Mouse (Mus musculus) limb, embryonic 15.5 days (tissue): ENCODE measurements around the gene Srgap3. TPM values are rescaled to one million over a fixed set of nuclear protein-coding genes. Genes with fewer than 3 reads are reported as not detected.

Experiments used
- ATAC-seq: fragments of 200-750 bp; cut with Nextera tagmentation; 2 replicates; pipeline ENCODE4 v1.8.0; 2017; ENCODE audit warnings: low read depth, moderate TSS enrichment; ENCODE audit not compliant: insufficient number of reproducible peaks, low FRiP score, low TSS enrichment
- H3K27ac ChIP-seq: fragments of 300-500 bp; sonication (generic); 2 replicates; pipeline ENCODE4 v1.5.1; 2015; ENCODE audit warnings: moderate library complexity, mild to moderate bottlenecking, inconsistent platforms
- H3K27me3 ChIP-seq: fragments of 300-500 bp; sonication (generic); 2 replicates; pipeline ENCODE4 v1.6.1; 2015; ENCODE audit warnings: inconsistent platforms
- H3K36me3 ChIP-seq: fragments of 300-500 bp; sonication (generic); 2 replicates; pipeline ENCODE4 v1.6.1; 2015; ENCODE audit warnings: inconsistent platforms
- H3K4me1 ChIP-seq: fragments of 300-500 bp; sonication (generic); 2 replicates; pipeline ENCODE4 v1.6.1; 2015; ENCODE audit warnings: inconsistent platforms
- H3K4me2 ChIP-seq: fragments of 300-500 bp; sonication (generic); 2 replicates; pipeline ENCODE4 v1.6.1; 2015; ENCODE audit warnings: mild to moderate bottlenecking, inconsistent platforms
- H3K4me3 ChIP-seq: fragments of 300-500 bp; sonication (generic); 2 replicates; pipeline ENCODE4 v1.5.1; 2015; ENCODE audit warnings: mild to moderate bottlenecking, inconsistent platforms
- H3K9ac ChIP-seq: fragments of 300-500 bp; sonication (generic); 2 replicates; pipeline ENCODE4 v1.6.1; 2015; ENCODE audit warnings: inconsistent platforms
- H3K9me3 ChIP-seq: fragments of 300-500 bp; sonication (generic); 2 replicates; pipeline ENCODE4 v1.6.1; 2016; ENCODE audit warnings: inconsistent platforms
- WGBS: fragments of 180-500 bp; shearing (Covaris S2); methylation state at CpG from one replicate; pipeline ENCODE4 v1.1.7; 2015; 5-methylcytosine and 5-hydroxymethylcytosine counted together
- polyA plus RNA-seq: library from polyadenylated mRNA; unstranded; fragments of >200 nt; fragmentation: Nextera tagmentation; extraction: Ambion mirVana; gene quantifications from 2 replicates; pipeline ENCODE4 v1.2.1, GENCODE M21; 2015

The Srgap3 gene
- polyA plus RNA-seq, 1 experiment from 2014 or later: 6.0 TPM

- Histone ChIP-seq H3K9ac (no peak overlapping the region), H3K36me3 (peaks cover 29% of the 10 kb centered on the region), H3K27me3 (no peaks in the 10 kb centered on the region), H3K9me3 (no peaks in the 10 kb centered on the region), H3K4me1 (no peaks in the 10 kb centered on the region), H3K27ac (no peak overlapping the region), H3K4me3 (no peak overlapping the region), H3K4me2 (no peak overlapping the region)
- WGBS: 92% methylated on average over 2 of the region's 2 CpGs
- no peak for ATAC-seq
These were observed 263.0 kb downstream of the Srgap3 start for GRCm38 (mm10) chr6:112684065-112684464.

Other genes starting within 250 kb of the Srgap3 start
- gene Thumpd3, start 99.0 kb upstream of the Srgap3 start, polyA plus RNA-seq: 45.1 and 46.7 TPM in 2 replicates
- gene Setd5, start 130.1 kb upstream of the Srgap3 start, polyA plus RNA-seq: 77.3 and 79.8 TPM in 2 replicates
- gene Lhfpl4, start 248.1 kb upstream of the Srgap3 start, polyA plus RNA-seq: 0.46 and 0.92 TPM in 2 replicates